ENCODE assay signal across 1 mouse cellular context in the genomic region with DNA sequence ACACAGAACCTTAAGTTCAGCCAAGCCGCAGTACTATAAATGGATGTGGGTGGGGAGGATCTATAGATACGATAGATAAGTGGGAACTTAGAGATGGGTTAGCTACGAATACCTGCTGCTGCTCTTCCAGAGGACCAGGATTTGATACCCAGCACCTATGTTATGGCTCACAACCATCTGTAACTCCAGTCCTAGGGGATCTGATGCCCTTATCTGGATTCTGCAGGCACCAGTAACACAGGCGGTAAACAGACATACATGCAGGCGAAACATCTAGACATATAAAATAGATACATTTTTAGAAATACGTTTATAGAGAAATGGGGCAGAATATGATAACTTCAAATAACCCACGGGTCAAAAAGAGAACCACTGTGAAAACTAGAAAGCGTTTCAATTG.
TF ChIP-seq lines count a peak whose summit lies in the region.

No protein-coding gene starts in this region.

TF ChIP-seq in MEL, 35 proteins besides CTCF, POLR2A, EP300 and RAD21:
- TF ChIP-seq POLR2AphosphoS5 (IDR thresholded peaks at IDR 0.05; ENCODE audit: borderline replicate concordance, low read depth, low read length), result no peak
- 0 out of 2 replicates have a peak, but pooled peaks have one; percentile 16 for TF ChIP-seq GATA1 (IDR thresholded peaks at IDR 0.05; ENCODE audit: low read depth, low read length)
- TF ChIP-seq TCF12 (IDR thresholded peaks at IDR 0.05; ENCODE audit: low read depth, low read length), result 0 out of 2 replicates have a peak, but pooled peaks have one; percentile 14
- 0 out of 2 replicates have a peak, but pooled peaks have one; percentile 14 for TF ChIP-seq RCOR1 (IDR thresholded peaks at IDR 0.05; ENCODE audit: low read depth, low read length)
- no peak for TF ChIP-seq SIN3A (IDR thresholded peaks at IDR 0.05; ENCODE audit: low read length)
- no peak for TF ChIP-seq E2F4 (IDR thresholded peaks at IDR 0.05; ENCODE audit: borderline replicate concordance, low read depth, low read length)
- no peak for TF ChIP-seq GABPA (IDR thresholded peaks at IDR 0.05; ENCODE audit: low read depth, low read length)
- no peak for TF ChIP-seq POLR2AphosphoS2 (IDR thresholded peaks at IDR 0.05; ENCODE audit: low read length)
- 0 out of 2 replicates have a peak, but pooled peaks have one; percentile 11 for TF ChIP-seq TAL1 (IDR thresholded peaks at IDR 0.05; ENCODE audit: low read length)
